Mouse (Mus musculus): ENCODE data around the gene Baiap2. TPM values are rescaled to one million over a fixed set of nuclear protein-coding genes. Genes with fewer than 3 reads are reported as not detected.

The Baiap2 gene
- polyA plus RNA-seq, 1 experiment: 41.5 TPM

GRCm38 (mm10) chr11:119912845-119913244 is 29.7 kb upstream of the Baiap2 start:
- Histone ChIP-seq H3K36me3 (ENCODE audit: control insufficient read depth, insufficient read depth) (peaks cover 16% of the 10 kb centered on the region), H3K4me3 (ENCODE audit: insufficient read depth, poor library complexity, severe bottlenecking) (no peak overlapping the region), H3K79me3 (ENCODE audit: low read depth) (peaks cover 4% of the 10 kb centered on the region)

DNA sequence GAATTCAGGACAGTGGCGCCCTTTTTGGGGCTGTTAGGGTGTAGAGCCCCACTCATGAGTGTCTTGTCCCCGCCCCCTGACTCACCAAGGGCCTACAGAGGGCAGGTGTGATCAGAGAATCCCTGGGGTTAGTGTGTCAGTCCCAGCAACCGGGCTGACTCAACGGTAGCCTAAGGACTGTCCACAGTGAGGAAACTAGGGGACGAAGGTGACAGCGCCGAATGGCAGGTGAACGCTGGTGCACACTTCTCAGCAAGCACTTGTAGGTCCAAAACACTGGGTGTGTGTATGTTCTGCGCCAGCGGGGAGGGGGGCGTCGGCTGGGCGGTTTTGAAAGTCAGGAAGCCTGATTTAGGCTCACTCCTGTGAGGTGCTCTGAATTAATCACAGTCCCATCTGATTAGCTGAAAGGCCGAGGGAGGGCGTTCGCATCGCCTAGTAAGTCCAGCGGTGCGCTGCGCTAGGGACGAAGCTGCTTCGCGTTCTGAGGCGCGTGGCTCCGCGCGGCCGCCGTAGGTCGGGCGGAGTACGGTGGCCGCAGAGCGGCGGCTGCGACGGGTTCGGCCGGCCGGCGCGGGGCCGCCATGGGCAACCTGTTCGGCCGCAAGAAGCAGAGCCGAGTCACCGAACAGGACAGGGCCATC is 29.1 kb upstream of the Baiap2 start, which contains the start of gene Chmp6:
TSS of gene Chmp6 (plus strand) at position 151 of the 644 bp plus-strand sequence.
- Histone ChIP-seq H3K4me3 (ENCODE audit: insufficient read depth, poor library complexity, severe bottlenecking) (peak within 1 kb of the TSS; percentile 93), H3K36me3 (ENCODE audit: control insufficient read depth, insufficient read depth) (peaks cover 22% of the 10 kb centered on the region), H3ac (ENCODE audit: control insufficient read depth, insufficient read length, low read depth) (peak within 1 kb of the TSS; percentile 90), H3K79me2 (ENCODE audit: control insufficient read depth, insufficient read depth) (peaks cover 28% of the 10 kb centered on the region), H3K79me3 (ENCODE audit: low read depth) (peaks cover 4% of the 10 kb centered on the region), H3K27me3 (ENCODE audit: control insufficient read depth, insufficient read depth, insufficient read length) (no peaks in the 10 kb centered on the region)
- no peak for TF ChIP-seq MYOD1 (IDR thresholded peaks at IDR 0.05; ENCODE audit: control insufficient read depth, insufficient read length, low read depth)
- TF ChIP-seq MAX (IDR thresholded peaks at IDR 0.05): peak; percentile 80

More at GRCm38 (mm10) chr11:119912845-119913244, 29.7 kb upstream of the Baiap2 start:
- Histone ChIP-seq H3ac (ENCODE audit: control insufficient read depth, insufficient read length, low read depth) (no peak overlapping the region), H3K27me3 (ENCODE audit: control insufficient read depth, insufficient read depth, insufficient read length) (no peaks in the 10 kb centered on the region), H3K79me2 (ENCODE audit: control insufficient read depth, insufficient read depth) (peaks cover 28% of the 10 kb centered on the region)
- no peak for TF ChIP-seq MYOG (IDR thresholded peaks at IDR 0.05; ENCODE audit: control insufficient read depth, extremely low read depth, insufficient read length)
- TF ChIP-seq CTCF (IDR thresholded peaks at IDR 0.05; ENCODE audit: control insufficient read depth, insufficient read depth, insufficient read length): no peak
- TF ChIP-seq USF1 (IDR thresholded peaks at IDR 0.05; ENCODE audit: low read depth): no peak
- TF ChIP-seq CEBPB (IDR thresholded peaks at IDR 0.05; ENCODE audit: low read depth): no peak
- no peak for TF ChIP-seq MYOD1 (IDR thresholded peaks at IDR 0.05; ENCODE audit: control insufficient read depth, insufficient read length, low read depth)
- no peak for TF ChIP-seq MAX (IDR thresholded peaks at IDR 0.05)
- no peak for TF ChIP-seq FOSL1 (IDR thresholded peaks at IDR 0.05; ENCODE audit: insufficient read depth, low read length, poor library complexity, severe bottlenecking)

GRCm38 (mm10) chr11:119913935-119914314 is 28.6 kb upstream of the Baiap2 start:
- Histone ChIP-seq H3K79me2 (ENCODE audit: control insufficient read depth, insufficient read depth) (peaks cover 28% of the 10 kb centered on the region), H3ac (ENCODE audit: control insufficient read depth, insufficient read length, low read depth) (peak overlapping the region; percentile 90), H3K79me3 (ENCODE audit: low read depth) (peaks cover 4% of the 10 kb centered on the region), H3K4me3 (ENCODE audit: insufficient read depth, poor library complexity, severe bottlenecking) (peak overlapping the region; percentile 93), H3K36me3 (ENCODE audit: control insufficient read depth, insufficient read depth) (peaks cover 27% of the 10 kb centered on the region), H3K27me3 (ENCODE audit: control insufficient read depth, insufficient read depth, insufficient read length) (no peaks in the 10 kb centered on the region)
- TF ChIP-seq MAX (IDR thresholded peaks at IDR 0.05) (no peak), CEBPB (IDR thresholded peaks at IDR 0.05; ENCODE audit: low read depth) (no peak), MYOD1 (IDR thresholded peaks at IDR 0.05; ENCODE audit: control insufficient read depth, insufficient read length, low read depth) (no peak), CTCF (IDR thresholded peaks at IDR 0.05; ENCODE audit: control insufficient read depth, insufficient read depth, insufficient read length) (no peak), USF1 (IDR thresholded peaks at IDR 0.05; ENCODE audit: low read depth) (no peak), FOSL1 (IDR thresholded peaks at IDR 0.05; ENCODE audit: insufficient read depth, low read length, poor library complexity, severe bottlenecking) (no peak), MYOG (IDR thresholded peaks at IDR 0.05; ENCODE audit: control insufficient read depth, extremely low read depth, insufficient read length) (no peak)

- Histone ChIP-seq H3K36me3 (ENCODE audit: control insufficient read depth, insufficient read depth) (peaks cover 31% of the 10 kb centered on the region), H3K4me3 (ENCODE audit: insufficient read depth, poor library complexity, severe bottlenecking) (peak overlapping the region; percentile 93), H3K79me2 (ENCODE audit: control insufficient read depth, insufficient read depth) (peaks cover 28% of the 10 kb centered on the region), H3K79me3 (ENCODE audit: low read depth) (peaks cover 4% of the 10 kb centered on the region), H3ac (ENCODE audit: control insufficient read depth, insufficient read length, low read depth) (peak overlapping the region; percentile 90), H3K27me3 (ENCODE audit: control insufficient read depth, insufficient read depth, insufficient read length) (no peaks in the 10 kb centered on the region)
- TF ChIP-seq MYOG (IDR thresholded peaks at IDR 0.05; ENCODE audit: control insufficient read depth, extremely low read depth, insufficient read length) (no peak), FOSL1 (IDR thresholded peaks at IDR 0.05; ENCODE audit: insufficient read depth, low read length, poor library complexity, severe bottlenecking) (no peak), USF1 (IDR thresholded peaks at IDR 0.05; ENCODE audit: low read depth) (no peak), CTCF (IDR thresholded peaks at IDR 0.05; ENCODE audit: control insufficient read depth, insufficient read depth, insufficient read length) (no peak), MAX (IDR thresholded peaks at IDR 0.05) (no peak)
These were observed 28.2 kb upstream of the Baiap2 start for GRCm38 (mm10) chr11:119914381-119914780.

DNA sequence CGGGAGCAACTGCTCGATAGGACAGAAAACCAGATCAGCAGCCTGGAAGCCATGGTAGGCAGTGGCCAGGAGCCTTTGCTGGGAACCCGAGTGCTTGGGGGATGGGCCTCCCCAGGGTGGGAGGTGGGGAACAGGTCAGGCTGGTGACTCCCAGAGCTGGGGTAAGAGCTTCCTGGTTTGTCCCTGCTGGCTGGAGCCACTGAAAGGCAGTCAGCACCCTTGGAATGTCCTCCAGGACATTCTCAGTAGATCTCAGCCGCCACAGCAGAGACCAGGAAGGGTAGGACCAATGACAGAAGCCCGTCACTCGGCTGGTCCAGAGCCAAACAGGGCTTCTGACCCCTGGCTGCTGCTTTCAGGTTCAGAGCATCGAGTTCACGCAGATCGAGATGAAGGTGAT is 26.9 kb upstream of the Baiap2 start:
- TF ChIP-seq MAX (IDR thresholded peaks at IDR 0.05) (no peak), CTCF (IDR thresholded peaks at IDR 0.05; ENCODE audit: control insufficient read depth, insufficient read depth, insufficient read length) (no peak), USF1 (IDR thresholded peaks at IDR 0.05; ENCODE audit: low read depth) (no peak), FOSL1 (IDR thresholded peaks at IDR 0.05; ENCODE audit: insufficient read depth, low read length, poor library complexity, severe bottlenecking) (no peak), MYOG (IDR thresholded peaks at IDR 0.05; ENCODE audit: control insufficient read depth, extremely low read depth, insufficient read length) (no peak), MYOD1 (IDR thresholded peaks at IDR 0.05; ENCODE audit: control insufficient read depth, insufficient read length, low read depth) (no peak), CEBPB (IDR thresholded peaks at IDR 0.05; ENCODE audit: low read depth) (no peak)
- Histone ChIP-seq H3K27me3 (ENCODE audit: control insufficient read depth, insufficient read depth, insufficient read length) (no peaks in the 10 kb centered on the region), H3K79me3 (ENCODE audit: low read depth) (peaks cover 4% of the 10 kb centered on the region), H3K36me3 (ENCODE audit: control insufficient read depth, insufficient read depth) (peaks cover 36% of the 10 kb centered on the region), H3K79me2 (ENCODE audit: control insufficient read depth, insufficient read depth) (peaks cover 28% of the 10 kb centered on the region), H3K4me3 (ENCODE audit: insufficient read depth, poor library complexity, severe bottlenecking) (no peak overlapping the region), H3ac (ENCODE audit: control insufficient read depth, insufficient read length, low read depth) (no peak overlapping the region)
